Mouse (Mus musculus): Measurements from ENCODE around the gene Flt3. TPM values are rescaled to one million over a fixed set of nuclear protein-coding genes. Genes with fewer than 3 reads are reported as not detected.

Flt3 gene
- polyA plus RNA-seq, 1 experiment from 2014 or later = 0.21 TPM

DNA sequence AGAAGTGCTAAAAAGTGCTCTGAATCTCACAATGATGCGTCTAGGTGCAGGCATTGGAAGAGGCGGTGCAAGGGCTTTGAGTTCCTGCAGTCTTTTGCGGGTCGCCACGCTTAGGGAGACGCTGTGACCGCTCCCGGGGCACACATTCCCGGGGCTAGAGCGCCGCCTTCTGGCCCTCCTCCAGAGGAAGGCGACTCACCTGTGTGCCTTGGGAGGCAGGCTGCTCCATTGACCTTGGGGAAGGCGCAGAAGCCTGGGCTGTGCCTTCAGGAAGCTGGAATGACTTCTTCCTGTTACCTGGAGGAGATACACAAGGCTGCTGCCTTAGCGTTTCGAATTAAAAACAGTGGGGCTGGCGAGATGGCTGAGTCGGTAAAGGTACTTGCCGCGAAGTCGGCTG is 106.2 kb downstream of the Flt3 start:
- H3K9ac ChIP-seq = no peak overlapping the region
- H3K36me3 ChIP-seq = no peaks in the 10 kb centered on the region
- no peak overlapping the region for H3K4me3 ChIP-seq
- 9% methylated on average over 20 of the region's 20 CpGs for WGBS
- no peak overlapping the region for H3K27ac ChIP-seq
- H3K4me1 ChIP-seq = no peaks in the 10 kb centered on the region; the same call in 1 of the 2 replicates
- H3K4me2 ChIP-seq = no peak overlapping the region
- peaks cover 71% of the 10 kb centered on the region for H3K27me3 ChIP-seq
- no peak for ATAC-seq (ENCODE audit: borderline replicate concordance, extremely low read depth, low FRiP score, low TSS enrichment)
- H3K9me3 ChIP-seq = no peaks in the 10 kb centered on the region

GRCm38 (mm10) chr5:147293127-147293910 is 107.0 kb downstream of the Flt3 start:
- Histone ChIP-seq H3K4me2 (no peak overlapping the region), H3K36me3 (no peaks in the 10 kb centered on the region), H3K27me3 (peaks cover 64% of the 10 kb centered on the region), H3K27ac (no peak overlapping the region), H3K9ac (no peak overlapping the region), H3K4me1 (no peaks in the 10 kb centered on the region; the same call in 1 of the 2 replicates), H3K4me3 (no peak overlapping the region), H3K9me3 (no peaks in the 10 kb centered on the region)
- 18% methylated on average over 18 of the region's 18 CpGs for WGBS
- ATAC-seq (ENCODE audit: borderline replicate concordance, extremely low read depth, low FRiP score, low TSS enrichment) = peak; percentile 67

GRCm38 (mm10) chr5:147292506-147293120 is 107.7 kb downstream of the Flt3 start:
- H3K27me3 ChIP-seq = peaks cover 57% of the 10 kb centered on the region
- H3K4me2 ChIP-seq = no peak overlapping the region
- 30% methylated on average over 13 of the region's 13 CpGs for WGBS

GRCm38 (mm10) chr5:147291764-147292505 is 108.4 kb downstream of the Flt3 start:
- 16% methylated on average over 16 of the region's 16 CpGs for WGBS
- Histone ChIP-seq H3K36me3 (no peaks in the 10 kb centered on the region), H3K4me1 (no peaks in the 10 kb centered on the region; the same call in 1 of the 2 replicates), H3K9me3 (no peaks in the 10 kb centered on the region), H3K27ac (no peak overlapping the region), H3K27me3 (peaks cover 50% of the 10 kb centered on the region), H3K4me2 (no peak overlapping the region), H3K9ac (no peak overlapping the region), H3K4me3 (no peak overlapping the region)
- ATAC-seq (ENCODE audit: borderline replicate concordance, extremely low read depth, low FRiP score, low TSS enrichment) = no peak

More at GRCm38 (mm10) chr5:147292506-147293120, 107.7 kb downstream of the Flt3 start:
- Histone ChIP-seq H3K9ac (no peak overlapping the region), H3K4me1 (no peaks in the 10 kb centered on the region; the same call in 1 of the 2 replicates), H3K9me3 (no peaks in the 10 kb centered on the region), H3K27ac (no peak overlapping the region), H3K4me3 (no peak overlapping the region), H3K36me3 (no peaks in the 10 kb centered on the region)
- no peak for ATAC-seq (ENCODE audit: borderline replicate concordance, extremely low read depth, low FRiP score, low TSS enrichment)

- ATAC-seq (ENCODE audit: borderline replicate concordance, extremely low read depth, low FRiP score, low TSS enrichment) = no peak
- WGBS = 68% methylated on average over 4 of the region's 4 CpGs
- Histone ChIP-seq H3K9ac (no peak overlapping the region), H3K4me1 (no peaks in the 10 kb centered on the region), H3K27ac (no peak overlapping the region), H3K36me3 (no peaks in the 10 kb centered on the region), H3K27me3 (peaks cover 30% of the 10 kb centered on the region), H3K4me2 (no peak overlapping the region), H3K4me3 (no peak overlapping the region), H3K9me3 (no peaks in the 10 kb centered on the region)
Measured at GRCm38 (mm10) chr5:147284365-147284764, 115.9 kb downstream of the Flt3 start.

Small RNAs within 50 kb of the gene (microRNA-seq; reads per million reads assigned to microRNA genes)
- not detected for gene Mir7k

Other genes starting within 250 kb of the Flt3 start
- not detected in 2 replicates for gene Gsx1, start 211.8 kb downstream of the Flt3 start, polyA plus RNA-seq (2015; fragmentation: Nextera tagmentation; extraction: Ambion mirVana)
- gene Pdx1, start 130.5 kb downstream of the Flt3 start, polyA plus RNA-seq (2015; fragmentation: Nextera tagmentation; extraction: Ambion mirVana) = not detected in 2 replicates
- gene Cdx2, start 93.2 kb downstream of the Flt3 start, polyA plus RNA-seq (2015; fragmentation: Nextera tagmentation; extraction: Ambion mirVana) = not detected in 2 replicates
- not detected in 2 replicates for gene Urad, start 78.0 kb downstream of the Flt3 start, polyA plus RNA-seq (2015; fragmentation: Nextera tagmentation; extraction: Ambion mirVana)
- gene Pan3, start 29.7 kb upstream of the Flt3 start, polyA plus RNA-seq (2015; fragmentation: Nextera tagmentation; extraction: Ambion mirVana) = 61.1 and 70.0 TPM in 2 replicates